Mouse (Mus musculus) CH12.LX (cell line): ENCODE measurements around the gene Llgl1. TPM values are rescaled to one million over a fixed set of nuclear protein-coding genes. Genes with fewer than 3 reads are reported as not detected.

Source experiments
- DNase-seq: peaks from one replicate; pipeline ENCODE4 v3.0.0-alpha.2; 2013; ENCODE audit errors: extremely low read depth
- H3K27ac ChIP-seq: 2 replicates; pipeline ENCODE4 v1.5.1; 2012; ENCODE audit warnings: low read depth, mild to moderate bottlenecking, control low read depth, moderate library complexity; ENCODE audit not compliant: insufficient read depth
- H3K27me3 ChIP-seq: replicated peaks from 2 replicates; pipeline ENCODE3; 2012; ENCODE audit warnings: inconsistent platforms
- H3K36me3 ChIP-seq, 2 experiments: replicated peaks in 1 of 2; 2 replicates each; pipeline versions ENCODE3 to v1.6.1; 2012; ENCODE audit warnings: inconsistent platforms in 1 of 2, low read length in 1 of 2, mild to moderate bottlenecking in 1 of 2, mixed read lengths in 1 of 2, moderate library complexity in 1 of 2; ENCODE audit not compliant: control insufficient read depth in 1 of 2, insufficient read depth in 1 of 2
- H3K4me1 ChIP-seq, 2 experiments: 2 replicates each; pipeline ENCODE4 v1.6.1; 2012; ENCODE audit warnings: inconsistent platforms in 1 of 2, moderate library complexity in 1 of 2; ENCODE audit not compliant: insufficient read depth in 2 of 2, control insufficient read depth in 1 of 2
- H3K4me2 ChIP-seq: 2 replicates; pipeline ENCODE4 v1.6.1; 2012; ENCODE audit warnings: low read depth, mild to moderate bottlenecking, control low read depth; ENCODE audit not compliant: poor library complexity, insufficient read depth, severe bottlenecking
- H3K4me3 ChIP-seq, 3 experiments: fragments of 150-350 bp in 1 of 3; sonication (generic) in 1 of 3; replicated peaks in 1 of 3; 2 replicates each; pipeline versions ENCODE3 to v1.5.1; 2011 to 2012; ENCODE audit warnings: low read depth in 2 of 3, low read length in 2 of 3, mild to moderate bottlenecking in 2 of 3, moderate library complexity in 2 of 3, control low read depth in 1 of 3, improper control_type of control experiment in 1 of 3, inconsistent platforms in 1 of 3, mixed read lengths in 1 of 3; ENCODE audit not compliant: poor library complexity in 1 of 3
- H3K79me2 ChIP-seq: replicated peaks from 2 replicates; pipeline ENCODE4 v1.6.1; 2012; ENCODE audit warnings: mild to moderate bottlenecking, moderate library complexity; ENCODE audit not compliant: control insufficient read depth, poor library complexity, insufficient read depth, severe bottlenecking; ENCODE audit errors: extremely low read depth
- H3K9ac ChIP-seq: 2 replicates; pipeline ENCODE4 v1.6.1; 2012; ENCODE audit warnings: low read depth, mild to moderate bottlenecking, control low read depth, moderate library complexity; ENCODE audit not compliant: insufficient read depth
- H3K9me3 ChIP-seq: replicated peaks from 2 replicates; pipeline ENCODE3; 2012; ENCODE audit warnings: low read length, inconsistent platforms, mixed read lengths
- BHLHE40 ChIP-seq: IDR thresholded peaks from 2 replicates; pipeline ENCODE4 v1.6.1; 2011; ENCODE audit warnings: mild to moderate bottlenecking, low read depth, low read length, improper control_type of control experiment
- CHD1 ChIP-seq: IDR thresholded peaks from 2 replicates; pipeline ENCODE4 v1.6.1; 2012; ENCODE audit warnings: low read depth, low read length, improper control_type of control experiment, inconsistent platforms
- CHD2 ChIP-seq: IDR thresholded peaks from 2 replicates; pipeline ENCODE4 v1.6.1; 2011; ENCODE audit warnings: low read length, improper control_type of control experiment
- CTCF ChIP-seq, 2 experiments: IDR thresholded peaks in 1 of 2; conservative IDR thresholded peaks in 1 of 2; 2 replicates each; pipeline ENCODE4 v1.5.1; 2011 to 2012; ENCODE audit warnings: low read depth in 2 of 2, low read length in 2 of 2, improper control_type of control experiment in 1 of 2, inconsistent platforms in 1 of 2, mild to moderate bottlenecking in 1 of 2, moderate library complexity in 1 of 2
- E2F4 ChIP-seq: IDR thresholded peaks from 2 replicates; pipeline ENCODE4 v1.6.1; 2011; ENCODE audit warnings: low read depth, low read length, improper control_type of control experiment; ENCODE audit not compliant: insufficient replicate concordance
- ELF1 ChIP-seq: IDR thresholded peaks from 2 replicates; pipeline ENCODE4 v1.6.1; 2014; ENCODE audit warnings: low read depth, mild to moderate bottlenecking, inconsistent platforms, low read length, improper control_type of control experiment
- EP300 ChIP-seq: IDR thresholded peaks from 2 replicates; pipeline ENCODE4 v1.6.1; 2011; ENCODE audit warnings: low read length, improper control_type of control experiment
- ETS1 ChIP-seq: conservative IDR thresholded peaks from 2 replicates; pipeline ENCODE4 v1.6.1; 2012; ENCODE audit warnings: low read depth, mild to moderate bottlenecking, inconsistent platforms, low read length, improper control_type of control experiment, moderate library complexity
- GABPA ChIP-seq: IDR thresholded peaks from 2 replicates; pipeline ENCODE4 v1.6.1; 2012; ENCODE audit warnings: low read depth, low read length, improper control_type of control experiment, inconsistent platforms; ENCODE audit not compliant: insufficient replicate concordance
- HCFC1 ChIP-seq: IDR thresholded peaks from 2 replicates; pipeline ENCODE4 v1.6.1; 2012; ENCODE audit warnings: low read depth, mild to moderate bottlenecking, inconsistent platforms, low read length, improper control_type of control experiment
- IRF4 ChIP-seq: IDR thresholded peaks from 2 replicates; pipeline ENCODE4 v1.6.1; 2014; ENCODE audit warnings: low read depth, mild to moderate bottlenecking, inconsistent platforms, low read length, improper control_type of control experiment
- JUN ChIP-seq: IDR thresholded peaks from 2 replicates; pipeline ENCODE4 v1.6.1; 2011; ENCODE audit warnings: low read depth, mild to moderate bottlenecking, low read length, improper control_type of control experiment, moderate library complexity; ENCODE audit not compliant: insufficient read depth
- JUND ChIP-seq: conservative IDR thresholded peaks from 2 replicates; pipeline ENCODE4 v1.6.1; 2011; ENCODE audit warnings: low read depth, low read length, improper control_type of control experiment
- KAT2A ChIP-seq: IDR thresholded peaks from 2 replicates; pipeline ENCODE4 v1.6.1; 2012; ENCODE audit warnings: low read length, improper control_type of control experiment, inconsistent platforms; ENCODE audit not compliant: insufficient replicate concordance
- MAFK ChIP-seq: IDR thresholded peaks from 2 replicates; pipeline ENCODE4 v1.6.1; 2011; ENCODE audit warnings: low read length, improper control_type of control experiment; ENCODE audit not compliant: insufficient replicate concordance
- MAX ChIP-seq: IDR thresholded peaks from 2 replicates; pipeline ENCODE4 v1.6.1; 2011; ENCODE audit warnings: low read length, improper control_type of control experiment
- MAZ ChIP-seq: IDR thresholded peaks from 2 replicates; pipeline ENCODE4 v1.6.1; 2012; ENCODE audit warnings: low read depth, mild to moderate bottlenecking, inconsistent platforms, low read length, improper control_type of control experiment, moderate library complexity
- MEF2A ChIP-seq: IDR thresholded peaks from 2 replicates; pipeline ENCODE4 v1.6.1; 2014; ENCODE audit warnings: low read depth, mild to moderate bottlenecking, inconsistent platforms, low read length, improper control_type of control experiment, borderline replicate concordance
- MXI1 ChIP-seq: IDR thresholded peaks from 2 replicates; pipeline ENCODE4 v1.6.1; 2011; ENCODE audit warnings: mild to moderate bottlenecking, low read depth, low read length, improper control_type of control experiment
- MYC ChIP-seq: IDR thresholded peaks from 2 replicates; pipeline ENCODE4 v1.6.1; 2011; ENCODE audit warnings: low read depth, mild to moderate bottlenecking, improper control_type of control experiment, low read length
- NELFE ChIP-seq: IDR thresholded peaks from 2 replicates; pipeline ENCODE4 v1.6.1; 2011; ENCODE audit warnings: low read depth, low read length, improper control_type of control experiment
- NRF1 ChIP-seq: IDR thresholded peaks from 2 replicates; pipeline ENCODE4 v1.6.1; 2014; ENCODE audit warnings: low read depth, mild to moderate bottlenecking, inconsistent platforms, low read length, improper control_type of control experiment, moderate library complexity
- PAX5 ChIP-seq: IDR thresholded peaks from 2 replicates; pipeline ENCODE4 v1.6.1; 2012; ENCODE audit warnings: low read length, inconsistent platforms, mixed read lengths
- POLR2A ChIP-seq: IDR thresholded peaks from 2 replicates; pipeline ENCODE4 v1.6.1; 2011; ENCODE audit warnings: low read depth, mild to moderate bottlenecking, improper control_type of control experiment, low read length
- POLR2AphosphoS2 ChIP-seq: IDR thresholded peaks from 2 replicates; pipeline ENCODE4 v1.6.1; 2011; ENCODE audit warnings: low read depth, low read length, improper control_type of control experiment
- RAD21 ChIP-seq: IDR thresholded peaks from 2 replicates; pipeline ENCODE4 v1.6.1; 2011; ENCODE audit warnings: low read depth, mild to moderate bottlenecking, low read length, improper control_type of control experiment, moderate library complexity
- RCOR1 ChIP-seq: conservative IDR thresholded peaks from 2 replicates; pipeline ENCODE4 v1.6.1; 2012; ENCODE audit warnings: low read depth, mild to moderate bottlenecking, inconsistent platforms, low read length, improper control_type of control experiment
- SIN3A ChIP-seq: IDR thresholded peaks from 2 replicates; pipeline ENCODE4 v1.6.1; 2012; ENCODE audit warnings: low read length, improper control_type of control experiment, inconsistent platforms
- SMC3 ChIP-seq: IDR thresholded peaks from 2 replicates; pipeline ENCODE4 v1.6.1; 2011; ENCODE audit warnings: low read depth, low read length, improper control_type of control experiment
- TBP ChIP-seq: conservative IDR thresholded peaks from 2 replicates; pipeline ENCODE4 v1.6.1; 2011; ENCODE audit warnings: low read depth, low read length, improper control_type of control experiment
- TCF12 ChIP-seq: IDR thresholded peaks from 2 replicates; pipeline ENCODE4 v1.6.1; 2014; ENCODE audit warnings: low read depth, mild to moderate bottlenecking, inconsistent platforms, low read length, improper control_type of control experiment
- UBTF ChIP-seq: IDR thresholded peaks from 2 replicates; pipeline ENCODE4 v1.6.1; 2012; ENCODE audit warnings: low read depth, mild to moderate bottlenecking, inconsistent platforms, low read length, improper control_type of control experiment, moderate library complexity
- USF1 ChIP-seq: IDR thresholded peaks from 2 replicates; pipeline ENCODE4 v1.6.1; 2014; ENCODE audit warnings: low read depth, mild to moderate bottlenecking, inconsistent platforms, low read length, improper control_type of control experiment
- USF2 ChIP-seq: conservative IDR thresholded peaks from 2 replicates; pipeline ENCODE4 v1.6.1; 2011; ENCODE audit warnings: low read depth, low read length, improper control_type of control experiment
- ZC3H11A ChIP-seq: IDR thresholded peaks from 2 replicates; pipeline ENCODE4 v1.6.1; 2012; ENCODE audit warnings: low read depth, mild to moderate bottlenecking, inconsistent platforms, low read length, improper control_type of control experiment
- ZKSCAN1 ChIP-seq: IDR thresholded peaks from 2 replicates; pipeline ENCODE4 v1.6.1; 2012; ENCODE audit warnings: low read depth, inconsistent platforms, low read length, improper control_type of control experiment, borderline replicate concordance
- ZMIZ1 ChIP-seq: IDR thresholded peaks from 2 replicates; pipeline ENCODE4 v1.6.1; 2012; ENCODE audit warnings: low read depth, mild to moderate bottlenecking, inconsistent platforms, low read length, improper control_type of control experiment
- ZNF384 ChIP-seq: IDR thresholded peaks from 2 replicates; pipeline ENCODE4 v1.6.1; 2012; ENCODE audit warnings: low read depth, low read length, improper control_type of control experiment, inconsistent platforms
- dilution Hi-C: fragments of 300-500 bp; cut with MboI; formaldehyde crosslinking; loops from 2 replicates; pipeline ENCODE4 v1.14.3; 2020; ENCODE audit warnings: low sequenced_read_pairs; ENCODE audit not compliant: extremely low pct_unique_long_range_greater_than_20kb, extremely low pct_ligation_motif_present
- in situ Hi-C: fragments of 300-500 bp; cut with MboI; formaldehyde crosslinking; loops from 3 replicates; pipeline ENCODE4 v1.14.3; 2019; ENCODE audit warnings: low sequenced_read_pairs, low pct_ligation_motif_present, low pct_unique_long_range_greater_than_20kb, mixed read lengths
- polyA plus RNA-seq: library from polyadenylated mRNA; unstranded; fragments of >175 nt; gene quantifications from 2 replicates; pipeline ENCODE4 v1.2.1, GENCODE M21; 2012; ENCODE audit warnings: low read depth; ENCODE audit not compliant: insufficient read length
- total RNA-seq, 2 experiments: library from RNA; depleted of rRNA; stranded (reverse); fragments of 300-350 nt in 1 of 2; fragments of >200 nt in 1 of 2; gene quantifications; 2 replicates each; pipeline ENCODE4 v1.2.3; 2012 to 2014

Llgl1 gene
- total and polyA plus RNA-seq, 3 experiments = 7.5 to 11.1 (median 9.8) TPM

GRCm38 (mm10) chr11:60728260-60728761 lies 28.8 kb downstream of the Llgl1 start, which contains the start of gene Mief2:
Gene Mief2, plus strand, starts transcription at chr11:60728398.
- Histone ChIP-seq H3K79me2 (peaks cover 6% of the 10 kb centered on the region; the same call in 1 of the 2 replicates), H3K27me3 (no peaks in the 10 kb centered on the region), H3K9me3 (no peaks in the 10 kb centered on the region), H3K9ac (peak within 1 kb of the TSS; percentile 83), H3K27ac (peak within 1 kb of the TSS; percentile 79), H3K4me1 (peaks cover 17 to 54% of the 10 kb centered on the region in 2 experiments), H3K4me3 (peak within 1 kb of the TSS; percentile 57 to 96 (median 93)), H3K4me2 (peak within 1 kb of the TSS; percentile 83), H3K36me3 (peaks cover 39 to 53% of the 10 kb centered on the region in 2 experiments)
- in situ Hi-C loops (no loop called here), dilution Hi-C loops (no loop called here)
- TF ChIP-seq RCOR1 (no peak), MEF2A (no peak; the same call in none of the 2 replicates), MYC (peak; percentile 63; the same call in 1 of the 2 replicates), E2F4 (no peak), USF1 (peak; percentile 95), MAX (peak; percentile 98), HCFC1 (peak; percentile 76), KAT2A (no peak), EP300 (no peak), CTCF (conservative IDR thresholded peaks at IDR 0.05 in 1 of 2, IDR thresholded peaks at IDR 0.05 in 1 of 2; ENCODE audit: low read depth in 2 of 2, low read length in 2 of 2) (no peak), SMC3 (no peak), RAD21 (no peak), JUN (no peak), NRF1 (peak; percentile 80), USF2 (peak; percentile 93), JUND (no peak), CHD1 (no peak), ZC3H11A (no peak), CHD2 (peak; percentile 86), ZNF384 (no peak), BHLHE40 (peak; percentile 96), TCF12 (peak; percentile 8; the same call in 1 of the 2 replicates), PAX5 (no peak), SIN3A (peak; percentile 74), POLR2A (peak; percentile 82), ETS1 (no peak), NELFE (no peak; the same call in 1 of the 2 replicates), ZMIZ1 (no peak), TBP (0 out of 2 replicates have a peak, but pooled peaks have one; percentile 38), MXI1 (peak; percentile 91), IRF4 (no peak; the same call in 1 of the 2 replicates), MAZ (no peak; the same call in 1 of the 2 replicates), ZKSCAN1 (no peak), UBTF (peak; percentile 57; the same call in 1 of the 2 replicates), ELF1 (peak; percentile 77), GABPA (no peak), MAFK (no peak), POLR2AphosphoS2 (no peak; the same call in 1 of the 2 replicates)
- DNase-seq = peak; percentile 98
